Mouse (Mus musculus): ENCODE data around the gene Bbx. TPM values are rescaled to one million over a fixed set of nuclear protein-coding genes. Genes with fewer than 3 reads are reported as not detected.

Bbx gene
- polyA plus RNA-seq, 1 experiment, result 18.6 TPM

GRCm38 (mm10) chr16:50398564-50398963 lies 33.6 kb downstream of the Bbx start:
- no peak for DNase-seq (ENCODE audit: low read depth)

- DNase-seq (ENCODE audit: low read depth), result no peak
Observed at GRCm38 (mm10) chr16:50395928-50396612, 36.1 kb downstream of the Bbx start.

- DNase-seq (ENCODE audit: low read depth), result no peak
Observed at GRCm38 (mm10) chr16:50388499-50388898, 43.7 kb downstream of the Bbx start.

- no peak for DNase-seq (ENCODE audit: low read depth)
Observed at GRCm38 (mm10) chr16:50383541-50383940, 48.6 kb downstream of the Bbx start.

GRCm38 (mm10) chr16:50381351-50381746 lies 50.8 kb downstream of the Bbx start:
- DNase-seq (ENCODE audit: low read depth), result no peak

GRCm38 (mm10) chr16:50380682-50381350 lies 51.4 kb downstream of the Bbx start:
- DNase-seq (ENCODE audit: low read depth), result no peak

- DNase-seq (ENCODE audit: low read depth), result no peak
Observed at GRCm38 (mm10) chr16:50380232-50380631, 52.0 kb downstream of the Bbx start.

- DNase-seq (ENCODE audit: low read depth), result no peak
Observed at GRCm38 (mm10) chr16:50374611-50375010, 57.6 kb downstream of the Bbx start.

GRCm38 (mm10) chr16:50373685-50374084 lies 58.5 kb downstream of the Bbx start:
- DNase-seq (ENCODE audit: low read depth), result no peak

GRCm38 (mm10) chr16:50372543-50372942 lies 59.6 kb downstream of the Bbx start:
- DNase-seq (ENCODE audit: low read depth), result no peak

- no peak for DNase-seq (ENCODE audit: low read depth)
Observed at GRCm38 (mm10) chr16:50371460-50371859, 60.7 kb downstream of the Bbx start.

GRCm38 (mm10) chr16:50370423-50370822 lies 61.8 kb downstream of the Bbx start:
- DNase-seq (ENCODE audit: low read depth), result no peak

GRCm38 (mm10) chr16:50366556-50366955 lies 65.6 kb downstream of the Bbx start:
- DNase-seq (ENCODE audit: low read depth), result no peak

GRCm38 (mm10) chr16:50364189-50365059 lies 67.8 kb downstream of the Bbx start:
- DNase-seq (ENCODE audit: low read depth), result peak; percentile 12

- DNase-seq (ENCODE audit: low read depth), result no peak
Observed at GRCm38 (mm10) chr16:50363443-50364188, 68.6 kb downstream of the Bbx start.

GRCm38 (mm10) chr16:50360631-50361030 lies 71.6 kb downstream of the Bbx start:
- no peak for DNase-seq (ENCODE audit: low read depth)

- no peak for DNase-seq (ENCODE audit: low read depth)
Observed at GRCm38 (mm10) chr16:50329684-50330083, 102.5 kb downstream of the Bbx start.

GRCm38 (mm10) chr16:50324746-50325145 lies 107.4 kb downstream of the Bbx start:
- DNase-seq (ENCODE audit: low read depth), result no peak

- DNase-seq (ENCODE audit: low read depth), result no peak
Observed at GRCm38 (mm10) chr16:50324292-50324691, 107.9 kb downstream of the Bbx start.

- no peak for DNase-seq (ENCODE audit: low read depth)
Observed at GRCm38 (mm10) chr16:50321368-50321767, 110.8 kb downstream of the Bbx start.

- DNase-seq (ENCODE audit: low read depth), result no peak
Observed at GRCm38 (mm10) chr16:50318255-50318654, 113.9 kb downstream of the Bbx start.
